Mouse (Mus musculus): Measurements from ENCODE around the gene Cdca4.

The Cdca4 gene

GRCm38 (mm10) chr12:112857021-112857925 lies 28.1 kb upstream of the Cdca4 start:
- WGBS = 82% methylated on average over 9 of the region's 9 CpGs

GRCm38 (mm10) chr12:112856338-112856737 lies 27.1 kb upstream of the Cdca4 start:
- 77% methylated on average over 3 of the region's 3 CpGs for WGBS

GRCm38 (mm10) chr12:112854610-112855333 lies 25.5 kb upstream of the Cdca4 start:
- WGBS = 69% methylated on average over 7 of the region's 7 CpGs

GRCm38 (mm10) chr12:112853050-112853729 lies 24.0 kb upstream of the Cdca4 start:
- 65% methylated on average over 11 of the region's 11 CpGs for WGBS

- 43% methylated on average over 7 of the region's 8 CpGs for WGBS
Measured at GRCm38 (mm10) chr12:112851116-112851515, 21.9 kb upstream of the Cdca4 start.

- WGBS = 93% methylated on average over 9 of the region's 9 CpGs
Measured at GRCm38 (mm10) chr12:112850344-112850743, 21.1 kb upstream of the Cdca4 start.

GRCm38 (mm10) chr12:112849235-112850022 lies 20.2 kb upstream of the Cdca4 start:
- WGBS = 77% methylated on average over 11 of the region's 11 CpGs

- 98% methylated on average over 2 of the region's 2 CpGs for WGBS
Measured at GRCm38 (mm10) chr12:112847880-112848279, 18.7 kb upstream of the Cdca4 start.

GRCm38 (mm10) chr12:112843803-112844202 lies 14.6 kb upstream of the Cdca4 start:
- WGBS = 25% methylated on average over 3 of the region's 3 CpGs

- 65% methylated on average over 2 of the region's 2 CpGs for WGBS
Measured at GRCm38 (mm10) chr12:112842128-112842527, 12.9 kb upstream of the Cdca4 start.

- WGBS = 70% methylated on average over 4 of the region's 4 CpGs
Measured at GRCm38 (mm10) chr12:112841338-112841892, 12.2 kb upstream of the Cdca4 start.

GRCm38 (mm10) chr12:112840209-112841086 lies 11.2 kb upstream of the Cdca4 start:
- WGBS = 80% methylated on average over 25 of the region's 25 CpGs

- WGBS = 65% methylated on average over 2 of the region's 2 CpGs
Measured at GRCm38 (mm10) chr12:112835046-112835445, 5.8 kb upstream of the Cdca4 start.

GRCm38 (mm10) chr12:112833527-112833926 lies 4.3 kb upstream of the Cdca4 start:
- WGBS = 83% methylated on average over 6 of the region's 6 CpGs

- WGBS = 92% methylated on average over 5 of the region's 5 CpGs
Measured at GRCm38 (mm10) chr12:112832411-112832810, 3.2 kb upstream of the Cdca4 start.

- WGBS = 80% methylated on average over 3 of the region's 3 CpGs
Measured at GRCm38 (mm10) chr12:112830570-112830969, 1.3 kb upstream of the Cdca4 start.

- WGBS = 4% methylated on average over 2 of the region's 2 CpGs
Measured at GRCm38 (mm10) chr12:112830141-112830540, 918 bp upstream of the Cdca4 start.

- WGBS = under 1% methylated on average over 49 of the region's 51 CpGs
Measured at GRCm38 (mm10) chr12:112828501-112829243, 551 bp downstream of the Cdca4 start.

GRCm38 (mm10) chr12:112825901-112826300 lies 3.3 kb downstream of the Cdca4 start:
- 46% methylated on average over 5 of the region's 5 CpGs for WGBS

Data from cerebral cortex, adult 2 months (tissue).